Mouse (Mus musculus) kidney, postnatal 4 days (tissue): ENCODE results near the gene Zfp444.
A peak's percentile ranks its signal among the peaks of the same experiment; 100 is the strongest.

Source experiments
- DNase-seq, 2 experiments: peaks; one replicate each; pipeline ENCODE4 v3.0.0; 2021; ENCODE audit warnings: mixed read lengths in 2 of 2

Gene Zfp444

GRCm38 (mm10) chr7:6220147-6220546, 48.1 kb downstream of the Zfp444 start:
- DNase-seq = no peak

DNA sequence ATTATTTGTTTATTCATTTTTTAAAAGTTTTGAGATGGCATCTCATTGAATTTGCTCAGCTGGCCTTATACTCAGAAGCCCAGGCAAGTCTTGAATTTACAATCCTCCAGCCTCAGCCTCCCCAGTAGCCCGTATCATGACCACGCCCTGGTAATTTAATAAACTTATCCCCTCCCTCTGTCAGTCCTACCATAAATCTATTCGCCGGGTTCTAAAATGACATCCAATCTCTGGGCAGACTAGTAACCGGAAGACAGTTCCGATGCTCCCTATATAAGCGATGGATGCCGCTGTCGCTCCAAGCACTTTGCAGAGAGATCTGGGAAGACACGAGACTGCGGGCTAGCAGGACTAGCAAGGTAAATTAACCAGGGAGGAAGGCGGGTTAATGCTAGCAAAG, 50.0 kb downstream of the Zfp444 start, which contains the start of gene Zscan5b:
Zscan5b (plus strand) TSS at position 301 of the 400 bp plus-strand sequence.
- DNase-seq = no peak

DNA sequence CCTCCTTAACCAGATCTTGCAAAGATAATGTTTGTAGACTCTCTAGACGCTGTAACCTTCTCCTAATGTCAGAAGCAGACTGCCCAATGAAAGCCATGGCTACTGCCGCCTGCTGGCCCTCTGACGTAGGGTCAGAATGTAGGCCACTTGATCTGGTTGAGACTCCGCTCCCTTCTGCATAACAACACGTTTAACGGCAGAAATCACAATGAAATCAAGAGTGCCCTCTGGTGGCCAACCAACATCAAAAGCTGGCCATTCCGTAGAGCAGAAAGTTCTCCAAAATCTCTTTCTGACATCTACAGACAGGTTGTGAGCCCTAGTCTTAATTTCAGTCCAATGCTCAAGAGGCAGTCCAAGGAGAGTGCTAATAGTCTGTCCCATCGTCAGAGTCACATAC, 56.5 kb downstream of the Zfp444 start:
- DNase-seq = peak; percentile 5 to 23

GRCm38 (mm10) chr7:6239787-6240186, 67.8 kb downstream of the Zfp444 start:
- no peak for DNase-seq

DNA sequence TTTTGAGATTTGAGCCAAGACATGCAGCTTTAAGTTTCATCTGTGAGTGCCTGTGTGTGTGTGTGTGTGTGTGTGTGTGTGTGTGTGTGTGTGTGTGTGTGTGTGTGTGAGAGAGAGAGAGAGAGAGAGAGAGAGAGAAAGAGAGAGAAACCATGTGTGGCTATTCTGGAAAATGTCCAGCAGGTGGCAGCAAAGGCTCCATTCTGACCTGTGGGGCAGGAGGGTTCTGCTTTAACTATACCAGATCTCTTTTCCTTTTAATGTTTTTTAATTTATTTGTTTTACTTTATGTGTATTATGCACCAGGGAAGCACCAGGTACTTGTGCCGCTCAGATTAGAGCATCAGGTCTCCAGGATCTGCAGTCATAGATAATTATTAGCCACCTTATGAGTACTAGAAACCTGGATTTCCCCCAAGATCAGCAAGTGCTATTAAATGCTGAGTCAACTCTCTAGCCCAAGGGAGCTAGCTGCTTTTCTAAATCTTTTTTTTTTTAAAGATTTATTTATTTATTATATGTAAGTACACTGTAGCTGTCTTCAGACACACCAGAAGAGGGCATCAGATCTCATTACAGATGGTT, 68.9 kb downstream of the Zfp444 start:
- DNase-seq = peak; percentile 60 to 63
